Mouse (Mus musculus): ENCODE measurements around the gene Zbed3.

Zbed3 gene

DNA sequence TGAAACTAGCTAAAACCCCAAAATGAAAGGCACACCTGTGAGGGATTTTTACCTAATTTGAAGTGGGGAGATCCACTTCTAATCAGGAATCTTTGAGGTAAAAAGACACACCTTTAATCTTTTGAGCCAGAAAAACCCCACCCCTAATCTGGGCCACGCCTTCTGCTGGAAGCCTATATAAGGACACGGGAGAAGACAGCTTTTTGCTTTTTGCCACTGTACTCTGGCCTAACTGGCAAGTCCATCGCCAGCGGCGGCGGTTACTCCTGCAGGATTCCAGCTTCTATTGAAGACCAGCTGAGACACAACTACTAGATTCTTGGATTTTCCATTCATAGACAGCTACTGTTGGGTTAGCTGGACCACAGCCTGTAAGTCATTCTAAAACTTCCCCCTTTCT is at the start of gene Zbed3:
TSS of gene Zbed3 (plus strand) at position 213 of the 400 bp plus-strand sequence.
- peak in 1 of 2 experiments; percentile 39 for DNase-seq

GRCm38 (mm10) chr13:95278426-95279025 is 44.9 kb upstream of the Zbed3 start:
- DNase-seq, result no peak

- peak; percentile 48 to 68 for DNase-seq
These were observed 41.4 kb upstream of the Zbed3 start for GRCm38 (mm10) chr13:95281740-95282673.

DNA sequence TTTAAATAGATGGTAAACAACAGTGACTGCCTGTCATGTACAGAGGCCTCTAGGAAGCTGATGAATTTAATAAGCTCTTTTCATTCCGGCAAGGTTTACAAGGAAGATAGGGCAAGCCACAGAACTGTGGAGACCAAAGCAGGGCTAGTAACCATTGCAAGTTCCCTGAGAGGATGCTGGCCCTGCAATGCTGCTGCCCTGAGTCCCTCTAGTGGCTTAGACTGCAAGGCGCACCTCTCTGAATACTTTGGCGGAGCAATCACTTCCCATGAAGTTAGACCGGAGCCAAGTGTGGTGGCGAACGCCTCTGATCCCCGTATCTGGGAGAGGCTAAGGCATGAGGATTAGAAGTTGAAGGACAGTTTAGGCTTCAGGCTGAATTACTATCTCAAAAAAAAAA is 36.4 kb upstream of the Zbed3 start:
- DNase-seq, result peak; percentile 82 to 89

DNA sequence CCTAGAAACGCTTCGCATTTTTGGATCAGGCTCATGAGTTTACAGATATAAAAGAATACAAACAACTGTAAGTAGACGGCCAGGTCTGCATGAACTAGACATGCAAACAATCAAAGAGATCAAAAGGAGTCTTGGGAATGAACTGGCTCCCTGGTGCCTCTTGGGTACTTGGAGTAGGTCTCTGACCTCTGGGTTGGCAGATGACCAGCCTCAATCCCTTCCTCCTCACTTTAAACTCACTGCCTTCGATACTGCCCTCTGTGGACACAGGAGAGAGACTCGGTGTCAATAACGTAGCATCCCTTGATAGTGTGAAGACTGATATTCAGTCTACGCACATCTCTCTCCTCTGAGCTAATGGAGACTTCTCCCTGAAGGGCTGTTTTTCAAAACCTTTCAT is 35.4 kb upstream of the Zbed3 start:
- DNase-seq, result no peak

GRCm38 (mm10) chr13:95291983-95292382 is 31.4 kb upstream of the Zbed3 start:
- no peak for DNase-seq

- no peak for DNase-seq
These were observed 23.5 kb upstream of the Zbed3 start for GRCm38 (mm10) chr13:95299956-95300355.

DNA sequence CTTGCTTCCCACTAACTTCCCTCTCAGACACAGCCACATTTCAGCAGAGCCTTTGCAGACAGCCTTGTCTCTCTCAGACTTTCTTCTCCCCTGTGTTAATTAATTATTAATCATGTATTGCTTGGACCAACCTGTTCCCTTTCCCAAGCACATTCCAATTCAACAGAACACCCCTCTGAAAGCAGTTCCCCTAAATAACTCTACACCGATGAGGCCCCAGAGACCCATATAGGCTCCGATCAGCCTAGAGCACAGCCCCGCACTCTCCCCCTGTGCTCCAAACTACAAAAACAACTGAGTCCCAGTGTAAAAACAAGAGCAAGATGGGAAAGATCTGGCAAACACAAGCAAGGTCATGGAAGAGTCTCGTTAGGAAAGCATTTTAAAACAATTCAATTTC is 16.8 kb upstream of the Zbed3 start:
- DNase-seq, result no peak

DNA sequence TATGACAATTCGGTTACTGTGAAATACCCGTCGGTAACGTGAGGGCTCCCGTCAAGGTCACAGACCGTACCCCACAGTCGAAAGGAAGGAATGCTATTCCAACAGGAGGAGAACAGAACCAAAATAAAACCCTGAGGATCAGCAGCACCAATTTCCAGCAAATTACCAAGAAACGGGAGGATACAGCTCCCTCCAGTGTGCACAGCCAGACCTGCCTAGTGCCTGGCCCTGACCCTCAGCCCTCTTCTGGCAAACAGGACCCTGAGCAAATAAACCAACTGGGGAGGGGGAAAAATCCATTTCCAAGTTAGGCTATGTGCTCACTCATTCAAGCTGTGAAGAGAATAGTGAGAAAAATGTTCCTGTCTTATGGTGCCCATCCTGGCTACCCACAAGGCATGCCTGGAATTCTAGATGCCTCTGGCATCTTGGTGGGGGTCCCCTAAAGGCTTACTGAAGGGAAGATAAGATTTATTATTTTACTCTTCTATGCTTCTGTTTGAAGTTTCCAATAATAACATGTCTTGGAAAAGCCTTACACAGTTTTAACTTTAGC is 16.2 kb upstream of the Zbed3 start:
- DNase-seq, result no peak

GRCm38 (mm10) chr13:95312016-95312415 is 11.4 kb upstream of the Zbed3 start:
- DNase-seq, result no peak

- DNase-seq, result no peak
These were observed 4.3 kb upstream of the Zbed3 start for GRCm38 (mm10) chr13:95319153-95319552.

- peak in 1 of 2 experiments; percentile 26 for DNase-seq
These were observed 3.0 kb upstream of the Zbed3 start for GRCm38 (mm10) chr13:95320451-95320850.

GRCm38 (mm10) chr13:95323950-95324625 is 676 bp downstream of the Zbed3 start:
- DNase-seq, result peak; percentile 88 to 90

GRCm38 (mm10) chr13:95324626-95325079 is 1.2 kb downstream of the Zbed3 start:
- no peak for DNase-seq

GRCm38 (mm10) chr13:95325080-95325906 is 1.9 kb downstream of the Zbed3 start:
- peak; percentile 85 to 91 for DNase-seq

- no peak for DNase-seq
These were observed 2.6 kb downstream of the Zbed3 start for GRCm38 (mm10) chr13:95325907-95326550.

- DNase-seq, result peak; percentile 28 to 45
These were observed 3.4 kb downstream of the Zbed3 start for GRCm38 (mm10) chr13:95326611-95327344.

DNA sequence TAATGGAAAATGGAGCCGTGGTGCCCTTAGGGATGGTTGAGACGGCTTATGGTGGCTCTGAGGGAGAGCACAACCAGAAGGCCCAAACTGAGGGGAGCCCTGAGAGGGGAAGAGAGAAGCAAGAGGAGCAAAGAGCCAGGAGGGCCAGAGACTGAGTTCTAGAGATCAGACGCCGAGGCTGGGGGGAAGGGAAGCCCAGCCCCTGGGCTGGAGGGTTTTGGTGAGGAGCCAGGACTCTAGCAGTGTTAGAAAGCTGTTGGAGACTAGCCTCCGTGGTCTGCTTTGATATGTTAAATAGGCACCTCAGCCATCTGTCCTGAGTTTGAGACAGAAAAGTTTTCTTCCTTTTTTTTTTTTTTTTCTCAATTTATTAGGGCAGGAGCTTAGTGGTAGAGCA is 3.9 kb downstream of the Zbed3 start:
- peak; percentile 57 to 64 for DNase-seq

DNA sequence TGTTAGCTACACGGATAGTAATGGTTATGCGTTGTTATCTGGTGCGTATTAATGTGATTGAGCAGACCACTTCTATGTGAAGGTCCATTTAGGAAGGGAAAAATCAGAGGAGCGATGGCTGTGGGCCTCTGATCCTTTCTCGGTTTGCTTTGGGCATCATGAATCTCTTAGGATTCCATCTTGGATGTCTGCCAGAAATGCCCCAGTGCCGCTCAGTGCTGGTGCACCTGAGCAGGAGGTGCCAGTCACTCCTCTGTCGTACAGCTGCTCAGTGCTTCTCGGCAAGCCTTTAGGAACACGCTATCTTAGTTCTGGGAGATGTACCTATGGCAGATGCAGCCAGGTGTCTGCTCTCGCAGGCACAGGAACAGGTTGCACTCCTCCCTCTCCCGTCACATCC is 5.4 kb downstream of the Zbed3 start:
- peak; percentile 32 to 47 for DNase-seq

DNA sequence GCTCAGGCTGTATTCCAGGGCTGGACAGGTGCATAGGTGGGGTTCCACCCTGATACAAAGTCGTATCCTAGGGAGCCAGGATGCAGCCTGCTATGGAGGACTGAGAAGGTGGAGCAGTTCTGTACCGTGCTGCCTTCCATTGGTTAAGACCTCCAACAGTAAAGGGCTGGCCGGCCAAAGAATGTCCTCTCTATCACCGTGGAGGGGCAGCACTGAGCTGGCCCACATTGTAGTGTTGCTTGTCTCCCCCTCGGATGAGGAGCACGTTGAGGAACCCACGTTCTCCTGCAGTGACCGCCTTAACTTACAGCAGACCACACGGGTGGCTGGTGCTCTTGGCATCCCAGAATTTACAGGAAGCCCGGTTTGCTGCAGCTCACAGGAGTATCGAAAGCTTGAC is 7.1 kb downstream of the Zbed3 start:
- no peak for DNase-seq

All from kidney, postnatal 4 days (tissue).